Mouse (Mus musculus): ENCODE results near the gene Olfr695. TPM values are rescaled to one million over a fixed set of nuclear protein-coding genes. Genes with fewer than 3 reads are reported as not detected.

Gene Olfr695
- polyA plus RNA-seq, 1 experiment from 2014 or later = not detected

DNA sequence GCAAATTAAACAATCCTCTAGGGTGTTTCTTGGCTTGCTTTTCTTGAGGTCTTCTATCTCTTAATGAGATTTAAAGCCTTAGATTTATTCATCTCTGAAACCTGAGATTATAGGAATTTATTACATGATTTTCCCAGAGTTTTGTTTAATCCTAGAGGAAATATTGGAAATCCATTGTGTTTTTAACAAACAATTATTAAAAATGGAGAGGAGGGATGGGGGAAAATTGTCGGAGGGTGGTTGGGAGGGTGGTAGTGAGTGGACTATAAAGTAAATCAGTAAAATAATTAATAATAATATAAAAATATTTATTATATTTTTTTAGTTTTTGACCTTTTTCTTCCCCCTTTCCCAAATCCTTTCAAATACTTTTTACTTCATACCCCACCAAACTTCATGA lies 24.5 kb downstream of the Olfr695 start, which contains the start of gene Olfr694:
Olfr694 (minus strand) TSS at position 101 of the 400 bp plus-strand sequence.
- H3K4me2 ChIP-seq = no peak within 1 kb of the TSS
- no peak for ATAC-seq (ENCODE audit: low FRiP score)
- WGBS = 96% methylated on average over 1 of the region's 1 CpGs
- no peaks in the 10 kb centered on the region for H3K27me3 ChIP-seq (replicated peaks)
- H3K36me3 ChIP-seq = no peaks in the 10 kb centered on the region
- H3K4me1 ChIP-seq = no peaks in the 10 kb centered on the region
- no peak within 1 kb of the TSS for H3K27ac ChIP-seq (replicated peaks)
- no peak within 1 kb of the TSS for H3K9ac ChIP-seq (replicated peaks)
- H3K9me3 ChIP-seq (replicated peaks) = no peaks in the 10 kb centered on the region
- no peak within 1 kb of the TSS for H3K4me3 ChIP-seq (replicated peaks)

DNA sequence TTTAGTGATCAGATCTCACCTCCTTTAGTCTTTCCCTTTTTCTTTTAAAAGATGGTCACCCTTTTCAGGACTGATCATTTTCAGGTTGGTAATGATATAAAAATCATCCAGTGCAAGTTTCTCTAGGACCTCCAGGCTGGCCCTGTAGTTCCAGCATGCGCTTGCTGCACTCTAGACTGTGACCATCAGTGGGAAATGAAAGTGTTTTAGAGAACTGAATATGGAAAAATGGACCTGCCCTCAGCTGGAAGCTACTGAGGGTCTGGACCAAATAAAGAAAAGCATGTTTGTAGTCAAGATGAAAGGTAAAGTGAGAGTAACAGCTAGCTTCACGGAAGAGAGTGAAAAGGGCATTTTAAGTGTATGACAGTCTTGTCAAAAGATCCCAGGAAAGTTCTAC lies 30.8 kb downstream of the Olfr695 start:
- Histone ChIP-seq H3K4me1 (no peaks in the 10 kb centered on the region), H3K27me3 (replicated peaks) (no peaks in the 10 kb centered on the region), H3K4me3 (replicated peaks) (no peak overlapping the region), H3K27ac (replicated peaks) (no peak overlapping the region), H3K9ac (replicated peaks) (no peak overlapping the region), H3K9me3 (replicated peaks) (no peaks in the 10 kb centered on the region), H3K4me2 (no peak overlapping the region), H3K36me3 (no peaks in the 10 kb centered on the region)
- WGBS = 85% methylated on average over 2 of the region's 2 CpGs
- ATAC-seq (ENCODE audit: low FRiP score) = no peak

DNA sequence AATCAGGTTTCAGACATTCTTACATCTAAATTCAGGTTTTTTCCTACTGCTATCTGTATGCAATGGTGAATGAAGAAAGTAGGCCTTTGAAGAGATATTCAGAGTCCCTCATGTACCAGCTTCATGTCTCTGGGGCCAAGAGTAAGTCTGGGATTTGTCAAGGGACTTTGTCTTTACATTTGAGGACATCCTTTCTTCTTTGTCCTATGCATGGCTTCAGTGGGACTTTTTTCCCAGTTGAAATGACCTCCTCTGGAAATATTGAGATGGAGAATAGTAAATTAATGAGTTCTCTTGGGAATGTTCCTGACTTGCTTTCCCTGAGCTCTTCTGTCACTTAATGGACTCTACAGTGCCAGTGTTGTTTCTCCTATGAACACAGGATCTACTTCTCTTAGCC lies 35.7 kb downstream of the Olfr695 start, which contains the start of gene Olfr693:
Olfr693 (minus strand) TSS at position 101 of the 400 bp plus-strand sequence.
- Histone ChIP-seq H3K4me1 (no peaks in the 10 kb centered on the region), H3K4me3 (replicated peaks) (no peak within 1 kb of the TSS), H3K36me3 (no peaks in the 10 kb centered on the region), H3K9ac (replicated peaks) (no peak within 1 kb of the TSS), H3K9me3 (replicated peaks) (no peaks in the 10 kb centered on the region), H3K27ac (replicated peaks) (no peak within 1 kb of the TSS), H3K27me3 (replicated peaks) (no peaks in the 10 kb centered on the region), H3K4me2 (no peak within 1 kb of the TSS)
- ATAC-seq (ENCODE audit: low FRiP score) = no peak

Other genes starting within 250 kb of the Olfr695 start
- gene Olfr693, start 35.8 kb downstream of the Olfr695 start, polyA plus RNA-seq (2015; fragmentation: Nextera tagmentation; extraction: Ambion mirVana) = not detected in 2 replicates
- not detected in 2 replicates for gene Olfr694, start 24.6 kb downstream of the Olfr695 start, polyA plus RNA-seq (2015; fragmentation: Nextera tagmentation; extraction: Ambion mirVana)
- gene Olfr697, start 26.0 kb upstream of the Olfr695 start, polyA plus RNA-seq (2015; fragmentation: Nextera tagmentation; extraction: Ambion mirVana) = not detected in 2 replicates
- gene Olfr698, start 39.0 kb upstream of the Olfr695 start, polyA plus RNA-seq (2015; fragmentation: Nextera tagmentation; extraction: Ambion mirVana) = not detected in 2 replicates
- not detected in 2 replicates for gene Olfr699, start 76.8 kb upstream of the Olfr695 start, polyA plus RNA-seq (2015; fragmentation: Nextera tagmentation; extraction: Ambion mirVana)
- 0.22 TPM in 1 of 2 replicates, not detected in the other for gene Olfr700, start 92.4 kb upstream of the Olfr695 start, polyA plus RNA-seq (2015; fragmentation: Nextera tagmentation; extraction: Ambion mirVana)
- not detected in 2 replicates for gene Olfr701, start 97.7 kb upstream of the Olfr695 start, polyA plus RNA-seq (2015; fragmentation: Nextera tagmentation; extraction: Ambion mirVana)
- not detected in 2 replicates for gene Olfr702, start 117.5 kb upstream of the Olfr695 start, polyA plus RNA-seq (2015; fragmentation: Nextera tagmentation; extraction: Ambion mirVana)
- gene Olfr703, start 127.0 kb upstream of the Olfr695 start, polyA plus RNA-seq (2015; fragmentation: Nextera tagmentation; extraction: Ambion mirVana) = not detected in 2 replicates
- not detected in 2 replicates for gene Olfr704, start 146.8 kb upstream of the Olfr695 start, polyA plus RNA-seq (2015; fragmentation: Nextera tagmentation; extraction: Ambion mirVana)
- not detected in 2 replicates for gene Olfr705, start 160.5 kb upstream of the Olfr695 start, polyA plus RNA-seq (2015; fragmentation: Nextera tagmentation; extraction: Ambion mirVana)
- gene Olfr706, start 171.8 kb upstream of the Olfr695 start, polyA plus RNA-seq (2015; fragmentation: Nextera tagmentation; extraction: Ambion mirVana) = not detected in 2 replicates
- not detected in 2 replicates for gene Olfr707, start 184.8 kb upstream of the Olfr695 start, polyA plus RNA-seq (2015; fragmentation: Nextera tagmentation; extraction: Ambion mirVana)
- gene Olfr1532-ps1, start 191.6 kb upstream of the Olfr695 start, polyA plus RNA-seq (2015; fragmentation: Nextera tagmentation; extraction: Ambion mirVana) = not detected in 2 replicates
- not detected in 2 replicates for gene Olfr709-ps1, start 215.8 kb upstream of the Olfr695 start, polyA plus RNA-seq (2015; fragmentation: Nextera tagmentation; extraction: Ambion mirVana)
- gene Olfr710, start 231.9 kb upstream of the Olfr695 start, polyA plus RNA-seq (2015; fragmentation: Nextera tagmentation; extraction: Ambion mirVana) = not detected in 2 replicates
- gene Olfr6, start 247.5 kb upstream of the Olfr695 start, polyA plus RNA-seq (2015; fragmentation: Nextera tagmentation; extraction: Ambion mirVana) = not detected in 2 replicates

Data from neural tube, embryonic 15.5 days (tissue).